Mouse (Mus musculus) adrenal gland, postnatal 14 days (tissue): ENCODE data around the gene Naa60. TPM values are rescaled to one million over a fixed set of nuclear protein-coding genes. Genes with fewer than 3 reads are reported as not detected.
A peak's percentile ranks its signal among the peaks of the same experiment; 100 is the strongest.

Experiments
- DNase-seq: peaks from one replicate; pipeline ENCODE4 v3.0.0; 2021; ENCODE audit warnings: mixed read lengths
- microRNA-seq, 2 experiments: library from miRNA; unstranded; fragments of <30 nt; microRNA quantifications; one replicate each; pipeline ENCODE4 v1.2.0; 2021
- total RNA-seq: library from RNA; stranded (reverse); gene quantifications from 2 replicates; pipeline ENCODE4 v1.2.3, GENCODE M21; 2021

Naa60 gene
- total RNA-seq, 1 experiment from 2014 or later = 68.1 TPM

- peak; percentile 11 for DNase-seq
These were observed 13.0 kb downstream of the Naa60 start for GRCm38 (mm10) chr16:3885065-3885670.

GRCm38 (mm10) chr16:3891621-3892295, 19.6 kb downstream of the Naa60 start:
- DNase-seq = no peak

- DNase-seq = no peak
These were observed 21.6 kb downstream of the Naa60 start for GRCm38 (mm10) chr16:3893739-3894138.

GRCm38 (mm10) chr16:3895173-3895792, 23.1 kb downstream of the Naa60 start:
- DNase-seq = peak; percentile 27

GRCm38 (mm10) chr16:3896046-3896445, 23.9 kb downstream of the Naa60 start:
- no peak for DNase-seq

GRCm38 (mm10) chr16:3896553-3896952, 24.4 kb downstream of the Naa60 start:
- DNase-seq = no peak

- DNase-seq = peak; percentile 11
These were observed 35.3 kb downstream of the Naa60 start for GRCm38 (mm10) chr16:3907471-3907870.

GRCm38 (mm10) chr16:3908537-3909111, 36.4 kb downstream of the Naa60 start, which contains the start of the genes 1700037C18Rik and Cluap1:
Gene 1700037C18Rik (minus strand): TSS chr16:3908689.
Gene Cluap1 (plus strand): TSS chr16:3908801.
- peak; percentile 96 for DNase-seq

GRCm38 (mm10) chr16:3909118-3909517, 36.9 kb downstream of the Naa60 start:
- DNase-seq = no peak

- DNase-seq = no peak
These were observed 48.6 kb downstream of the Naa60 start for GRCm38 (mm10) chr16:3920756-3921155.

- DNase-seq = no peak
These were observed 51.3 kb downstream of the Naa60 start for GRCm38 (mm10) chr16:3923515-3923914.

- no peak for DNase-seq
These were observed 51.8 kb downstream of the Naa60 start for GRCm38 (mm10) chr16:3923966-3924365.

GRCm38 (mm10) chr16:3928582-3928981, 56.4 kb downstream of the Naa60 start:
- DNase-seq = no peak

- no peak for DNase-seq
These were observed 57.0 kb downstream of the Naa60 start for GRCm38 (mm10) chr16:3929151-3929550.

- no peak for DNase-seq
These were observed 61.4 kb downstream of the Naa60 start for GRCm38 (mm10) chr16:3933536-3933935.

GRCm38 (mm10) chr16:3934091-3934490, 61.9 kb downstream of the Naa60 start:
- DNase-seq = no peak

- no peak for DNase-seq
These were observed 62.5 kb downstream of the Naa60 start for GRCm38 (mm10) chr16:3934701-3935100.

- no peak for DNase-seq
These were observed 79.0 kb downstream of the Naa60 start for GRCm38 (mm10) chr16:3951141-3951540.

Small RNAs within 50 kb of the gene (microRNA-seq; reads per million reads assigned to microRNA genes)
- 0 reads per million in 2 experiments for gene Gm23493

Other genes starting within 250 kb of the Naa60 start
- gene Mefv, start 154.3 kb upstream of the Naa60 start, total RNA-seq = 0.11 and 0.26 TPM in 2 replicates
- 19.3 and 20.5 TPM in 2 replicates for gene Zfp263, start 128.3 kb upstream of the Naa60 start, total RNA-seq
- not detected in 2 replicates for gene Olfr15, start 41.5 kb upstream of the Naa60 start, total RNA-seq
- 3.9 and 5.6 TPM in 2 replicates for gene Zfp174, start 25.1 kb upstream of the Naa60 start, total RNA-seq
- gene Zfp597, start 12.2 kb downstream of the Naa60 start, total RNA-seq = 15.6 and 20.1 TPM in 2 replicates
- 0.86 and 1.4 TPM in 2 replicates for gene Gm20695, start 12.3 kb downstream of the Naa60 start, total RNA-seq
- 3.0 and 3.3 TPM in 2 replicates for gene 1700037C18Rik, start 36.3 kb downstream of the Naa60 start, total RNA-seq
- 15.6 and 18.3 TPM in 2 replicates for gene Cluap1, start 36.4 kb downstream of the Naa60 start, total RNA-seq
- 2.6 and 5.8 TPM in 2 replicates for gene Nlrc3, start 104.3 kb downstream of the Naa60 start, total RNA-seq
- 22.2 and 27.8 TPM in 2 replicates for gene Slx4, start 131.4 kb downstream of the Naa60 start, total RNA-seq
- gene Dnase1, start 164.6 kb downstream of the Naa60 start, total RNA-seq = not detected in 2 replicates
- gene Trap1, start 205.5 kb downstream of the Naa60 start, total RNA-seq = 194 and 216 TPM in 2 replicates